Mouse (Mus musculus) hindlimb bud, embryonic 11.5 days (tissue): ENCODE measurements at regions not wholly inside any gene's neighbourhood (a gene's known extent, or its start where the extent isn't known, plus 50 kb on each side); places are given as distances from the start of the nearest gene placed in this dataset.

Experiments
- DNase-seq: peaks from one replicate; pipeline ENCODE4 v3.0.0-alpha.2; 2012; ENCODE audit warnings: low read depth, low spot score; ENCODE audit errors: extremely low spot score

- no peak for DNase-seq
Observed at GRCm38 (mm10) chr3:41156562-41156961, 73.7 kb upstream of the Pgrmc2 start.

GRCm38 (mm10) chr3:41155132-41155760, 72.4 kb upstream of the Pgrmc2 start:
- no peak for DNase-seq

GRCm38 (mm10) chr3:41154402-41154801, 71.6 kb upstream of the Pgrmc2 start:
- no peak for DNase-seq

GRCm38 (mm10) chr3:41151989-41152388, 69.1 kb upstream of the Pgrmc2 start:
- no peak for DNase-seq

GRCm38 (mm10) chr3:41140391-41140790, 57.5 kb upstream of the Pgrmc2 start:
- DNase-seq = no peak

- DNase-seq = no peak
Observed at GRCm38 (mm10) chr3:41137931-41138330, 55.1 kb upstream of the Pgrmc2 start.

- DNase-seq = no peak
Observed at GRCm38 (mm10) chr3:41132889-41133288, 50.0 kb upstream of the Pgrmc2 start.
